In genomic region chr3:57136847-57137246, GRCm38 (mm10) we compare ENCODE assay signal across 7 mouse cellular contexts.
A peak's percentile ranks its signal among the peaks of the same experiment; 100 is the strongest.
DNase-seq lines count a peak whose midpoint lies in the region; ATAC-seq and TF ChIP-seq lines count a peak whose summit lies in the region.

No protein-coding gene starts in this region.

- 0 out of 2 replicates have a peak, but pooled peaks have one; percentile 4 for TF ChIP-seq CTCF in hindbrain, postnatal 0 days (IDR thresholded peaks at IDR 0.05; ENCODE audit: low read depth)

- 19% methylated on average over 24 of the region's 24 CpGs for WGBS in embryonic facial prominence, embryonic 14.5 days
- 21% methylated on average over 24 of the region's 24 CpGs for WGBS in hindbrain, postnatal 0 days
- 17% methylated on average over 24 of the region's 24 CpGs for WGBS in stomach, embryonic 14.5 days

- H3K4me3 ChIP-seq in embryonic facial prominence, embryonic 14.5 days (ENCODE audit: low read depth, low read length) = peak overlapping the region; percentile 37
- H3K4me3 ChIP-seq in hindbrain, postnatal 0 days (ENCODE audit: low read length) = peak overlapping the region; percentile 34
- H3K4me3 ChIP-seq in stomach, embryonic 14.5 days (ENCODE audit: low read depth, low read length) = peak overlapping the region; percentile 24

- peak overlapping the region; percentile 51; the same call in 1 of the 2 replicates for H3K9ac ChIP-seq in embryonic facial prominence, embryonic 14.5 days (ENCODE audit: low read depth, low read length)
- H3K9ac ChIP-seq in hindbrain, postnatal 0 days (replicated peaks; ENCODE audit: low read length) = 0 out of 2 replicates have a peak overlapping the region, but pooled peaks have one; percentile 33
- H3K9ac ChIP-seq in stomach, embryonic 14.5 days (replicated peaks; ENCODE audit: low read depth, low read length) = no peak overlapping the region

- H3K4me1 ChIP-seq in embryonic facial prominence, embryonic 14.5 days (ENCODE audit: control insufficient read depth, insufficient read depth, low read length) = no peaks in the 10 kb centered on the region
- no peaks in the 10 kb centered on the region for H3K4me1 ChIP-seq in hindbrain, postnatal 0 days (ENCODE audit: insufficient read depth, low read length)
- H3K4me1 ChIP-seq in stomach, embryonic 14.5 days (ENCODE audit: control insufficient read depth, insufficient read depth, low read length) = no peaks in the 10 kb centered on the region

- peak overlapping the region; percentile 54 for H3K4me2 ChIP-seq in embryonic facial prominence, embryonic 14.5 days (ENCODE audit: low read depth, low read length)
- H3K4me2 ChIP-seq in hindbrain, postnatal 0 days (ENCODE audit: low read depth, low read length) = peak overlapping the region; percentile 61
- peak overlapping the region; percentile 46 for H3K4me2 ChIP-seq in stomach, embryonic 14.5 days (replicated peaks; ENCODE audit: low read depth, low read length)

- ATAC-seq in embryonic facial prominence, embryonic 14.5 days (ENCODE audit: low read depth) = peak; percentile 65
- ATAC-seq in hindbrain, postnatal 0 days = peak; percentile 93
- peak; percentile 82; the same call in 1 of the 2 replicates for ATAC-seq in stomach, embryonic 14.5 days (ENCODE audit: insufficient number of reproducible peaks, insufficient read depth, low FRiP score, low read depth)
- ATAC-seq in CD4-positive, CD25-positive, alpha-beta regulatory T cell, adult 4 months = no peak

- no peak overlapping the region for H3K27ac ChIP-seq in embryonic facial prominence, embryonic 14.5 days (replicated peaks; ENCODE audit: low read depth, low read length)
- no peak overlapping the region for H3K27ac ChIP-seq in hindbrain, postnatal 0 days
- H3K27ac ChIP-seq in stomach, embryonic 14.5 days (ENCODE audit: low read length) = no peak overlapping the region

- no peaks in the 10 kb centered on the region for H3K36me3 ChIP-seq in embryonic facial prominence, embryonic 14.5 days (ENCODE audit: control insufficient read depth, insufficient read depth, low read length)
- no peaks in the 10 kb centered on the region for H3K36me3 ChIP-seq in hindbrain, postnatal 0 days (ENCODE audit: insufficient read depth, low read length)
- no peaks in the 10 kb centered on the region for H3K36me3 ChIP-seq in stomach, embryonic 14.5 days (ENCODE audit: control insufficient read depth, insufficient read depth, low read length)

- no peaks in the 10 kb centered on the region for H3K9me3 ChIP-seq in embryonic facial prominence, embryonic 14.5 days (ENCODE audit: control insufficient read depth, low read length)
- no peaks in the 10 kb centered on the region for H3K9me3 ChIP-seq in hindbrain, postnatal 0 days (ENCODE audit: low read length)
- H3K9me3 ChIP-seq in stomach, embryonic 14.5 days (ENCODE audit: control insufficient read depth, low read depth, low read length) = no peaks in the 10 kb centered on the region

- peak; percentile 20 to 58 for DNase-seq in urinary bladder, postnatal 4 days (ENCODE audit: low spot score in 2 of 2)
- DNase-seq in urinary bladder, postnatal 10 days (ENCODE audit: low spot score) = no peak
- DNase-seq in embryonic facial prominence, embryonic 14.5 days (ENCODE audit: low spot score) = peak; percentile 57
- peak; percentile 44 for DNase-seq in hindbrain, postnatal 0 days (ENCODE audit: low spot score)
- DNase-seq in lung, adult 18-20 months = peak; percentile 6 to 17

- no peaks in the 10 kb centered on the region for H3K27me3 ChIP-seq in embryonic facial prominence, embryonic 14.5 days (replicated peaks; ENCODE audit: control insufficient read depth, insufficient read depth, low read length)
- H3K27me3 ChIP-seq in hindbrain, postnatal 0 days (ENCODE audit: insufficient read depth, low read length) = no peaks in the 10 kb centered on the region
- no peaks in the 10 kb centered on the region for H3K27me3 ChIP-seq in stomach, embryonic 14.5 days (ENCODE audit: control insufficient read depth, insufficient read depth, low read length)
